8 mouse cellular contexts compared by ENCODE assay signal in genomic region chr2:103564427-103565023, GRCm38 (mm10). TPM values are rescaled to one million over a fixed set of nuclear protein-coding genes. Genes with fewer than 3 reads are reported as not detected.
A peak's percentile ranks its signal among the peaks of the same experiment; 100 is the strongest.
DNase-seq lines count a peak whose midpoint lies in the region; ATAC-seq and TF ChIP-seq lines count a peak whose summit lies in the region.

No protein-coding gene starts in this region.

- 14% methylated on average over 8 of the region's 8 CpGs for WGBS in kidney, postnatal 0 days
- WGBS in intestine, embryonic 16.5 days: 12% methylated on average over 8 of the region's 8 CpGs
- 16% methylated on average over 8 of the region's 8 CpGs for WGBS in neural tube, embryonic 14.5 days

- H3K27ac ChIP-seq in kidney, postnatal 0 days: no peak overlapping the region
- H3K27ac ChIP-seq in cortical plate, adult 2 months (ENCODE audit: insufficient read depth, low read length): no peak overlapping the region
- H3K27ac ChIP-seq in intestine, embryonic 16.5 days (ENCODE audit: low read length): no peak overlapping the region
- H3K27ac ChIP-seq in neural tube, embryonic 14.5 days (ENCODE audit: low read depth, low read length): no peak overlapping the region

- H3K4me1 ChIP-seq in kidney, postnatal 0 days (replicated peaks; ENCODE audit: insufficient read depth, low read length): peaks cover 28% of the 10 kb centered on the region; the same call in 1 of the 2 replicates
- H3K4me1 ChIP-seq in cortical plate, adult 2 months (ENCODE audit: control insufficient read depth, insufficient read depth, low read length): no peaks in the 10 kb centered on the region; the same call in 1 of the 2 replicates
- peaks cover 18% of the 10 kb centered on the region for H3K4me1 ChIP-seq in intestine, embryonic 16.5 days (ENCODE audit: control insufficient read depth, insufficient read depth, low read length)
- peaks cover 11% of the 10 kb centered on the region; the same call in 1 of the 2 replicates for H3K4me1 ChIP-seq in neural tube, embryonic 14.5 days (ENCODE audit: control insufficient read depth, insufficient read depth, low read length)

- no peak for ATAC-seq in kidney, postnatal 0 days (replicated peaks; ENCODE audit: low FRiP score, low read depth)
- ATAC-seq in intestine, embryonic 16.5 days: no peak
- ATAC-seq in neural tube, embryonic 14.5 days (ENCODE audit: low read depth): no peak

- peak overlapping the region; percentile 99 for H3K4me2 ChIP-seq in kidney, postnatal 0 days (ENCODE audit: low read length)
- H3K4me2 ChIP-seq in intestine, embryonic 16.5 days (ENCODE audit: low read depth, low read length): peak overlapping the region; percentile 97
- H3K4me2 ChIP-seq in neural tube, embryonic 14.5 days (ENCODE audit: low read depth, low read length): peak overlapping the region; percentile 98

- TF ChIP-seq CTCF in kidney, postnatal 0 days (IDR thresholded peaks at IDR 0.05; ENCODE audit: low read depth): peak; percentile 89
- TF ChIP-seq CTCF in cortical plate, adult 2 months (IDR thresholded peaks at IDR 0.05; ENCODE audit: extremely low read depth, insufficient read depth, low read length): no peak

- peak overlapping the region; percentile 62; the same call in 1 of the 2 replicates for H3K4me3 ChIP-seq in kidney, postnatal 0 days (replicated peaks; ENCODE audit: low read depth, low read length)
- peak overlapping the region; percentile 36; the same call in 1 of the 2 replicates for H3K4me3 ChIP-seq in cortical plate, adult 2 months (ENCODE audit: insufficient read depth, low read length)
- peak overlapping the region; percentile 74 for H3K4me3 ChIP-seq in intestine, embryonic 16.5 days (ENCODE audit: low read length)
- peak overlapping the region; percentile 61 for H3K4me3 ChIP-seq in neural tube, embryonic 14.5 days (ENCODE audit: low read depth, low read length)

- H3K36me3 ChIP-seq in kidney, postnatal 0 days (ENCODE audit: insufficient read depth, low read length): no peaks in the 10 kb centered on the region
- H3K36me3 ChIP-seq in intestine, embryonic 16.5 days (ENCODE audit: control insufficient read depth, insufficient read depth, low read length): no peaks in the 10 kb centered on the region
- no peaks in the 10 kb centered on the region for H3K36me3 ChIP-seq in neural tube, embryonic 14.5 days (ENCODE audit: control insufficient read depth, insufficient read depth, low read length)

- no peak overlapping the region for H3K9ac ChIP-seq in kidney, postnatal 0 days (ENCODE audit: low read depth, low read length)
- H3K9ac ChIP-seq in intestine, embryonic 16.5 days (ENCODE audit: low read depth, low read length): no peak overlapping the region
- peak overlapping the region; percentile 29; the same call in 1 of the 2 replicates for H3K9ac ChIP-seq in neural tube, embryonic 14.5 days (replicated peaks; ENCODE audit: low read depth, low read length)

- DNase-seq in kidney, postnatal 0 days (ENCODE audit: low spot score): peak; percentile 79
- DNase-seq in kidney, adult 11 months: no peak
- no peak for DNase-seq in urinary bladder, postnatal 25 days (ENCODE audit: low spot score)
- no peak for DNase-seq in gastrocnemius, postnatal 25 days
- DNase-seq in kidney, adult 18-20 months: no peak

- H3K27me3 ChIP-seq in kidney, postnatal 0 days (ENCODE audit: insufficient read depth, low read length): no peaks in the 10 kb centered on the region
- H3K27me3 ChIP-seq in intestine, embryonic 16.5 days (replicated peaks; ENCODE audit: control insufficient read depth, insufficient read depth, low read length): no peaks in the 10 kb centered on the region
- H3K27me3 ChIP-seq in neural tube, embryonic 14.5 days (ENCODE audit: control insufficient read depth, insufficient read depth, low read length): peaks cover 6% of the 10 kb centered on the region; the same call in 1 of the 2 replicates

- no peak for TF ChIP-seq POLR2A in cortical plate, adult 2 months (IDR thresholded peaks at IDR 0.05; ENCODE audit: extremely low read depth, insufficient read depth, low read length)

- no peaks in the 10 kb centered on the region for H3K9me3 ChIP-seq in kidney, postnatal 0 days (replicated peaks; ENCODE audit: low read length)
- H3K9me3 ChIP-seq in intestine, embryonic 16.5 days (ENCODE audit: control insufficient read depth, low read length): no peaks in the 10 kb centered on the region
- no peaks in the 10 kb centered on the region for H3K9me3 ChIP-seq in neural tube, embryonic 14.5 days (ENCODE audit: control insufficient read depth, low read length)

RNA-seq across cellular contexts. Expression of gene Abtb2, which starts 1.6 kb away (rescaled TPM):
- 5.2 and 5.6 TPM in 2 replicates for polyA plus RNA-seq in kidney, postnatal 0 days (2015; fragmentation: Nextera tagmentation; extraction: Ambion mirVana)
- polyA plus RNA-seq in cortical plate, adult 2 months (2012; rRNA removed): 10.8 and 11.9 TPM in 2 replicates
- polyA plus RNA-seq in intestine, embryonic 16.5 days (2015; fragmentation: Nextera tagmentation; extraction: Ambion mirVana): 4.7 and 5.4 TPM in 2 replicates
- 7.8 and 10.3 TPM in 2 replicates for polyA plus RNA-seq in neural tube, embryonic 14.5 days (2014; fragmentation: Nextera tagmentation; extraction: Ambion mirVana)
- 1 to 10 TPM; 7.5 to 9.2 TPM for total RNA-seq in gastrocnemius, postnatal 25 days (2021)
